Mouse (Mus musculus) C2C12 (cell line): ENCODE results near the gene Slc9a6.

Experiments
- CTCF ChIP-seq: IDR thresholded peaks from one replicate; pipeline ENCODE4 v1.5.1; 2011; ENCODE audit not compliant: control insufficient read depth, insufficient read depth, insufficient read length
- MYOD1 ChIP-seq: IDR thresholded peaks from one replicate; pipeline ENCODE4 v1.6.1; 2011; ENCODE audit warnings: low read depth; ENCODE audit not compliant: control insufficient read depth, insufficient read length

DNA sequence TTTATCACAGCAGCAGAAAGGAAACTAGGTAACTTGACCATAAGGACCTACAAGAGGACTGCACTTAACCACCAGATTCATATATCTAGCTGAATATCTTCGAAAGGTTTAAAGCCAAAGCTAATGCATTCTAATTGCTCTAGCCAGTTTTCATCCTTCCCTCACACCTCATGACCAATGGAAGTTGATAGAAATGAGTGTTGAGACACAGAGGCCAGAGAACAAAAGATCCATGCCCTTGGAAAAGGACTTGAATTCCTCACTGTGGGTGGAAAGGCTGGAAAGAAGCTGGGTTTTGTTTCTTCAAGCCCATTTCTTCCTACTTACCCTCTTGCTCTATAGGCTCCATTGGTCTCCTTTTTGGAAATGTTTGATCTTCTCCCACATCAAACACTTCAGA lies 101.0 kb downstream of the Slc9a6 start:
- TF ChIP-seq CTCF (no peak), MYOD1 (no peak)
